Comparison of ENCODE assay signal across 11 mouse cellular contexts in genomic region chr8:120304097-120304496, GRCm38 (mm10).
DNase-seq lines count a peak whose midpoint lies in the region; ATAC-seq and TF ChIP-seq lines count a peak whose summit lies in the region.
"Had no signal": no experiment of that assay in that cellular context is flagged by ENCODE, and none has a peak within 500 bp of the region (broad histone marks: within the 10 kb centered on the region; RNA-seq: fewer than 3 reads in every experiment).

No protein-coding gene starts in this region.

- 26% methylated on average over 9 of the region's 9 CpGs for WGBS in neural tube, embryonic 11.5 days
- WGBS in neural tube, embryonic 15.5 days = 30% methylated on average over 9 of the region's 9 CpGs
- WGBS in forebrain, embryonic 14.5 days = 2% methylated on average over 9 of the region's 9 CpGs
- WGBS in limb, embryonic 12.5 days = 26% methylated on average over 9 of the region's 9 CpGs
- WGBS in stomach, embryonic 16.5 days = 53% methylated on average over 9 of the region's 9 CpGs

- H3K36me3 ChIP-seq in neural tube, embryonic 11.5 days (ENCODE audit: control insufficient read depth, insufficient read depth, low read length) = no peaks in the 10 kb centered on the region
- H3K36me3 ChIP-seq in neural tube, embryonic 15.5 days = no peaks in the 10 kb centered on the region
- no peaks in the 10 kb centered on the region for H3K36me3 ChIP-seq in forebrain, embryonic 14.5 days (ENCODE audit: control insufficient read depth, insufficient read depth, low read length)
- no peaks in the 10 kb centered on the region for H3K36me3 ChIP-seq in limb, embryonic 12.5 days
- no peaks in the 10 kb centered on the region for H3K36me3 ChIP-seq in stomach, embryonic 16.5 days (ENCODE audit: control insufficient read depth, insufficient read depth, low read length)

- intact Hi-C loops in gastrocnemius, adult 2 months (cut with DNase I) = loop anchor here (5.0 kb wide), 1 partner anchor 293 kb away; no protein-coding TSS in a partner anchor

- TF ChIP-seq CTCF in gastrocnemius, adult 2 months (IDR thresholded peaks at IDR 0.05) = no peak

- H3K27ac ChIP-seq in neural tube, embryonic 11.5 days (ENCODE audit: low read depth, low read length) = peak overlapping the region; percentile 9
- no peak overlapping the region for H3K27ac ChIP-seq in neural tube, embryonic 15.5 days (replicated peaks)
- peak overlapping the region; percentile 78 for H3K27ac ChIP-seq in forebrain, embryonic 14.5 days (ENCODE audit: low read depth, low read length)
- H3K27ac ChIP-seq in limb, embryonic 12.5 days = peak overlapping the region; percentile 67
- H3K27ac ChIP-seq in stomach, embryonic 16.5 days (ENCODE audit: low read length) = no peak overlapping the region
- no peak overlapping the region for H3K27ac ChIP-seq in gastrocnemius, adult 2 months

- no peak overlapping the region for H3K4me3 ChIP-seq in neural tube, embryonic 11.5 days (ENCODE audit: low read depth, low read length)
- no peak overlapping the region for H3K4me3 ChIP-seq in neural tube, embryonic 15.5 days (replicated peaks)
- no peak overlapping the region for H3K4me3 ChIP-seq in forebrain, embryonic 14.5 days (ENCODE audit: low read depth, low read length)
- H3K4me3 ChIP-seq in limb, embryonic 12.5 days (replicated peaks) = no peak overlapping the region
- no peak overlapping the region for H3K4me3 ChIP-seq in stomach, embryonic 16.5 days (replicated peaks; ENCODE audit: low read length)
- no peak overlapping the region for H3K4me3 ChIP-seq in gastrocnemius, adult 2 months

- no peaks in the 10 kb centered on the region for H3K27me3 ChIP-seq in neural tube, embryonic 11.5 days (ENCODE audit: control insufficient read depth, insufficient read depth, low read length)
- H3K27me3 ChIP-seq in neural tube, embryonic 15.5 days (replicated peaks) = no peaks in the 10 kb centered on the region
- no peaks in the 10 kb centered on the region for H3K27me3 ChIP-seq in forebrain, embryonic 14.5 days (replicated peaks; ENCODE audit: control insufficient read depth, insufficient read depth, low read length)
- 0 out of 2 replicates have a peak, but pooled peaks cover 4% of the 10 kb centered on the region for H3K27me3 ChIP-seq in limb, embryonic 12.5 days
- no peaks in the 10 kb centered on the region for H3K27me3 ChIP-seq in stomach, embryonic 16.5 days (ENCODE audit: control insufficient read depth, insufficient read depth, low read length)

- ATAC-seq in neural tube, embryonic 11.5 days (ENCODE audit: insufficient read depth, low FRiP score, low TSS enrichment) = no peak
- ATAC-seq in neural tube, embryonic 15.5 days (ENCODE audit: low FRiP score) = no peak
- ATAC-seq in forebrain, embryonic 14.5 days = peak; percentile 67
- no peak for ATAC-seq in limb, embryonic 12.5 days (ENCODE audit: insufficient number of reproducible peaks, insufficient read depth, low FRiP score, low TSS enrichment, low read depth)
- ATAC-seq in stomach, embryonic 16.5 days (ENCODE audit: insufficient read depth, low FRiP score) = no peak
- no peak for ATAC-seq in megakaryocyte progenitor cell, adult 5-6 weeks (replicated peaks; ENCODE audit: poor library complexity)
- ATAC-seq: inflammation-experienced regulatory T-cells, adult 6 months had no signal

- DNase-seq in neural tube, embryonic 11.5 days (ENCODE audit: low spot score) = no peak
- peak; percentile 93 for DNase-seq in forebrain, embryonic 14.5 days (ENCODE audit: low spot score)
- no peak for DNase-seq in urinary bladder, adult 18-20 months (ENCODE audit: low spot score in 2 of 2)
- no peak for DNase-seq in gastrocnemius, adult 2 months
- DNase-seq: heart, adult 11 months; lung, postnatal 10 days had no signal

- H3K4me1 ChIP-seq in neural tube, embryonic 11.5 days (ENCODE audit: control insufficient read depth, insufficient read depth, low read length) = peaks cover 52% of the 10 kb centered on the region
- peaks cover 60% of the 10 kb centered on the region for H3K4me1 ChIP-seq in neural tube, embryonic 15.5 days
- H3K4me1 ChIP-seq in forebrain, embryonic 14.5 days (ENCODE audit: control insufficient read depth, insufficient read depth, low read length) = peaks cover 54% of the 10 kb centered on the region
- peaks cover 74% of the 10 kb centered on the region for H3K4me1 ChIP-seq in limb, embryonic 12.5 days (replicated peaks)
- peaks cover 31% of the 10 kb centered on the region for H3K4me1 ChIP-seq in stomach, embryonic 16.5 days (ENCODE audit: control insufficient read depth, insufficient read depth, low read length)

- H3K9ac ChIP-seq in neural tube, embryonic 11.5 days (ENCODE audit: low read length) = peak overlapping the region; percentile 1; the same call in 1 of the 2 replicates
- no peak overlapping the region for H3K9ac ChIP-seq in neural tube, embryonic 15.5 days (replicated peaks)
- peak overlapping the region; percentile 2; the same call in 1 of the 2 replicates for H3K9ac ChIP-seq in forebrain, embryonic 14.5 days (ENCODE audit: low read length)
- H3K9ac ChIP-seq in limb, embryonic 12.5 days (replicated peaks) = no peak overlapping the region; the same call in 1 of the 2 replicates
- H3K9ac ChIP-seq in stomach, embryonic 16.5 days (ENCODE audit: low read length) = peak overlapping the region; percentile 55

- H3K4me2 ChIP-seq in neural tube, embryonic 11.5 days (ENCODE audit: low read depth) = no peak overlapping the region
- no peak overlapping the region for H3K4me2 ChIP-seq in neural tube, embryonic 15.5 days
- H3K4me2 ChIP-seq in forebrain, embryonic 14.5 days (ENCODE audit: low read length) = no peak overlapping the region
- H3K4me2 ChIP-seq in limb, embryonic 12.5 days = no peak overlapping the region
- no peak overlapping the region for H3K4me2 ChIP-seq in stomach, embryonic 16.5 days (ENCODE audit: low read depth, low read length)

- H3K9me3 ChIP-seq in neural tube, embryonic 11.5 days (ENCODE audit: control insufficient read depth, low read length) = no peaks in the 10 kb centered on the region
- no peaks in the 10 kb centered on the region for H3K9me3 ChIP-seq in neural tube, embryonic 15.5 days (replicated peaks)
- no peaks in the 10 kb centered on the region for H3K9me3 ChIP-seq in forebrain, embryonic 14.5 days (replicated peaks; ENCODE audit: control insufficient read depth, low read length)
- H3K9me3 ChIP-seq in limb, embryonic 12.5 days = no peaks in the 10 kb centered on the region
- no peaks in the 10 kb centered on the region for H3K9me3 ChIP-seq in stomach, embryonic 16.5 days (replicated peaks; ENCODE audit: control insufficient read depth, low read length)

Comparison
In these comparisons a context has a peak if more than half of its experiments do, and no peak if none do; other contexts are left out.
1. H3K27ac ChIP-seq: peak in neural tube, embryonic 11.5 days (single experiment), forebrain, embryonic 14.5 days (single experiment) and limb, embryonic 12.5 days (single experiment); none in neural tube, embryonic 15.5 days (single experiment), stomach, embryonic 16.5 days (single experiment) and gastrocnemius, adult 2 months (single experiment).
2. H3K9ac ChIP-seq: peak in neural tube, embryonic 11.5 days (single experiment), forebrain, embryonic 14.5 days (single experiment) and stomach, embryonic 16.5 days (single experiment); none in neural tube, embryonic 15.5 days (single experiment) and limb, embryonic 12.5 days (single experiment).